Mouse (Mus musculus) left cerebral cortex, postnatal 4 days (tissue): ENCODE measurements around the gene Galnt18. TPM values are rescaled to one million over a fixed set of nuclear protein-coding genes. Genes with fewer than 3 reads are reported as not detected.

ENCODE experiments used
- microRNA-seq: library from miRNA; unstranded; fragments of <30 nt; microRNA quantifications from one replicate; pipeline ENCODE4 v1.2.0, GENCODE M21; 2022
- total RNA-seq, 2 experiments: library from RNA; stranded (reverse); gene quantifications; 2 replicates each; pipeline ENCODE4 v1.2.3; 2021

The Galnt18 gene
- total RNA-seq, 2 experiments from 2014 or later = 28.9 to 30.6 TPM

Small RNAs within 50 kb of the gene (microRNA-seq; reads per million reads assigned to microRNA genes)
- not detected for gene Gm25787

Other genes starting within 250 kb of the Galnt18 start
- 100 to 1,000 TPM in 1 of 2 experiments, 10 to 100 TPM in 1; 97.2 to 104 TPM for gene Usp47, start 243.5 kb upstream of the Galnt18 start, total RNA-seq